Mouse (Mus musculus): ENCODE data around the gene Trim38.

The Trim38 gene

DNA sequence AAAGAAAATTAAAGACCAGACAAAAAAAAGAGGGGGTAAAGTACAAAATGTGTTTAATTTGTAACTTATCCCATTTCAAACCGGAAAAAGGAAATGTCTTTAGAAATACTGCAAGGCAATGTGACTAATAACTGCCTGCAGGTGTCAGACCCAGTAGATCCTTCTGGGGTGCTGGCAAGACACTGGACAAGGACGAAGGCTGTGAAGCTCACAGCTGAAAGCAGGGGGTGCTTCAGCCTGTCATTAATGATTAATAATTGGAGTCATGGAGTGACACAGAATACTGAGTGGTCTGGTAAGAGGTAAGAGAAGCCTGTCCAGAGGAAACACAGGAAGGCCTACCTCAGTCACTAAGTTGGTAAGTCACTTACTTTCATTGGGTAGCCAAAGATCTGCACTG is 69.6 kb downstream of the Trim38 start, which contains the start of gene Slc17a3:
Gene Slc17a3, plus strand, starts transcription at position 127 of the 400 bp plus-strand sequence.
- DNase-seq: no peak

Data from embryo, embryonic 11 days (tissue).